Mouse (Mus musculus) neural tube, embryonic 10.5 days (tissue): ENCODE measurements at regions not wholly inside any gene's neighbourhood (a gene's known extent, or its start where the extent isn't known, plus 50 kb on each side); places are given as distances from the start of the nearest gene placed in this dataset.

Source experiments
- DNase-seq: peaks from one replicate; pipeline ENCODE4 v3.0.0-alpha.2; 2017; ENCODE audit warnings: low spot score; ENCODE audit errors: extremely low spot score

DNA sequence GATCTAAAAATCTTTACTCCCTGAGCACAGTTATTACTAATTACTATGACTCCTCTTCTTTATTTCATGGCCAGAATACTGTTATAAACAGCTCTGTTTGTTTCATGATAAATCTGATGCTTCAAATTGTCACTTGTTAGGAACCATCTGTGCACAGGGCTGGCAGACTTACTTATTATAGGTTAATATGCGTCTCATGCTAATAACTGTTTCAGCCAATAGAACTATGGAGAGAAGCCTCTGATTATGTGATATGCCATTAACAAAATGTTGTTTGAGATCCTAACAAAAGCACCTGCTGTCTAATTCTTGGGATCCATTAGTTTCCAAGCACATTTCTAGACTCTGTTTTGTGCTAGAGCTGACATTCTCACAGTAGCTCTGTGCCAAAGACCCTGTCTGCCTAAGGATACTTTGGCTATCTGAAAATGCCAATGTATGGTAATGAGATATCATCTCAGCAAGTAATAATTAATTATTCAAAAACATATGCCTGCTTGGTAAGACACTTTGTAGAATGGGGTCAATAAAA lies 318.1 kb downstream of the Grb14 start:
- DNase-seq = no peak

DNA sequence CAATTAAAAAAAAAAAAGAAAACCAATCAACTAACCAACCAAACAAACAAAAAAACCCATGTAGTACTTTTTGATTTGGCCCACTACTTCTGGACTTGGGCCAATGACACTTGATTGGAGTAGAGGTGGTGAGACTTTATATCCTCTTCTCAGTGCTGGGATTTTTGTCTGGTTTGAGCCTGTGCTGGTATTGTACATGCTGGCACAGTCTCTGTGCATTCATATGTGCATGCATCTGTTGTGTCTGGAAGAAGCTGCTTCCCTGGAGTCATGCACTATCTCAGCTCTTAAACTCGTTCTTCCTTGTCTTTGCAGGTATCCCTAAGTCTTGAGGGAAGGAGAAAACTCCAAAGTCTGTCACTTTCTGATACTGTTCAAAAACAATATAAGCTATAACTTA lies 328.8 kb downstream of the Grb14 start:
- DNase-seq = no peak

DNA sequence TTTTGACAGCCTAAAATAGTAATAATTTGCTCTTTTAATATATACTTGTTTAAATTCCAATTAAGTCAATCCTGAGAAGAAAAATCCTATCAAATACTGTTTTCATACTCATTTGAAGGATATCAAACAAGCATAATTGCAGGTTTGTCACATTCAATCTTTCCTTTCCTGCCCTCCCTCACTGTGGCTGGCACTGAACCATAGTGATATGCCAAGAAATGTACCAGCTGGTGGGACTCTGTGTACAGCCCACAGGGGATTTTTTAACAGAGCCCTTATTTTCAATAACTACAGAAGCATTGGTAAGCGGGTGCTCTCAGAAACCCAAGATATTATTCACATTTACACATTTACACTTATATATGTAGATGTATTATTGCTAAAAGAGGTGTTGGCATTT lies 333.3 kb downstream of the Grb14 start:
- DNase-seq = no peak

DNA sequence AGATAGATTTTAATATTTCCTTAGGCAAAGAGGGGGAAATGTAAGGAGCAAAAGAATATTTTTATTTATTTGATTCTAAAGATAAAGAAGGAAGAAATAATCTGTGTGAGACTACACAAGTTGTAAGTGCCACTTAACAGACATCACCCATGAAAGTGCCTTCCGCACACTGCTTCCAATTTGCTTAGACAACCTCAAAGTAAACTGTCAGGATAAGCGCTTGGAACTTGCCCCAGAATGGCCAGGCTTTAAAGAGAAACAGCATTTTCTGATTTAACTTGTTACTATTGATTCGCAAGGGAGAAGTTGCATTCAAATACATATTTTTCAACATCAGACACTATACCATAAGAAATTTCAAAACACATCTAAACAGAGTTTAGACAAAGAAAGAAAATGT lies 333.8 kb downstream of the Grb14 start:
- DNase-seq = no peak

GRCm38 (mm10) chr2:64686781-64687180 lies 338.0 kb downstream of the Grb14 start:
- DNase-seq = no peak

- DNase-seq = no peak
Observed at GRCm38 (mm10) chr2:64649614-64650013, 375.2 kb downstream of the Grb14 start.

DNA sequence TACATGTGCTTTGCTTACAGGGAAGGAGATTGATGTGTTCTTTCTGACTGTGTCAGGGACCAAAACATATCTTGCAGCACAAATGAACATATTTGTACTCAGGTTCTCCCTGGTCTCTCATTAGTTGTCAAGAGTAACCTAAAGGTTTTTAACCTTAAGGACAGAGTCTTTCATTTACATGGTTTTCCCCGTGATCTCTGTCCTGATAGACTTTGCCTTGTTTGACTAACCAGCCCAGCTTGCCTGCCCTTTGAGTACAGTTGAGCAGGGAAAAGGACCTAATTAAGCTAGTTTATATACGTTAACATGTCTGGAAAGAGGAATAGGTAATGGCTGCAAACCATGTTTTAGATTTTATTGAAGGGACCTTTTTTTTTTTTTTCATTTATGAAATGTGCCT lies 407.9 kb downstream of the Grb14 start:
- no peak for DNase-seq

DNA sequence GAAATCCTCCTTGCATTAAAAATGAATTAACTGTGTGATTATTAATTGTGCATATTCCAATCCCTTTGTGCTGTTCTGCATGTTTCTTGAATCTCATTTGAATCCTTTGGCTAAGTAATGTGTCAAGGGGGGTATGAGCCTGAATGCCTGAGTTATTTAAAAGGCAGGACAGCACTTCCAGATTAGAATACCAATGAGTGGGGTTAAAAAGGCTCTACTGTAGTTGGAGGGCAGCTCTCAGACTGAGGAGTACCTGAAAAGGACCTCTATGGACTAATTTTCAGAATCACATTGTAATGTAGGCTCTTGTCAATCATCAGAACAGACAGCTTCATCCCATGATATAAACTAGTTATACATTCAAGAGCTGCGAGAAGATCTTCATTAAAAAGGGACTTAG lies 417.9 kb downstream of the Grb14 start:
- no peak for DNase-seq

GRCm38 (mm10) chr2:64582258-64582657 lies 442.5 kb downstream of the Grb14 start:
- no peak for DNase-seq

GRCm38 (mm10) chr2:64536032-64536431 lies 438.2 kb upstream of the Fign start:
- no peak for DNase-seq

GRCm38 (mm10) chr2:64535351-64535851 lies 437.6 kb upstream of the Fign start:
- no peak for DNase-seq

DNA sequence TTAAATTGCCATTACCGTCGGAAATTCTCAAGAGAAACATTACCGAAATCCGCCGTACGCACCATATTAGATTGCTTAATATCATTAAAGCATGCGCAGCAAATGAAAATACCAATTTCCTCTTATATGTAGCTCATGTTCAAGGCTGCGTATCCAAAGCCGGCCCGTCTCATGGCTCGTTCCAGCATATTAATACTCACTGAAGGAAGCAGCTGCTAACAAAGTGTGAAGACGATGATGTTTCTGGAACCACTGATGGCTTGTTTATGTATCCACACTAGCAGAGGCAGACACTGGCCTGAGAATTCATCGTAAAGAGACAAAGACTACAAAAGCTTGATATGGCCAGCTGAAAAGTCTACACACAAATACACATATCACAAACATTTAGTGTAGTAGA lies 437.0 kb upstream of the Fign start:
- DNase-seq = no peak

- DNase-seq = no peak
Observed at GRCm38 (mm10) chr2:64534344-64534743, 436.5 kb upstream of the Fign start.

- no peak for DNase-seq
Observed at GRCm38 (mm10) chr2:64522722-64523121, 424.9 kb upstream of the Fign start.

DNA sequence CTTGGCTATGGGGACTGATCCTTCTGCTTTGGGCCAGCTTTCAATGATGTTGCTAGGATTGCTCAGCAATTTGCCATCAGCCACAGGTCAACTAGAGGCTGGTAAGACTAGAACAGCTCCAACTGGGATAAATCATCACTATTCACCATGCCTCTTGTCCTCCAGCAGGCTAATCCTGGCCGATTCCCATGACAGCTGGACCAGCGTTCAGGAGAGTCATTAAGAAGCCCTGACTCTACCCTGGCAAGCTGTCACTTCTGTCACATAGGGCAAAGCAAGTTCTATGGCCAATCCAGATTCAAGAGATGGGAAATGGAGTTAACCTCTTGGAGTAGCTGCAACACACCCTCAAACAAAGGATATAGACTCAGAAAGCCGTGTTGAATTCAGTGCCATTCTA lies 424.4 kb upstream of the Fign start:
- no peak for DNase-seq

- DNase-seq = no peak
Observed at GRCm38 (mm10) chr2:64495725-64496124, 397.9 kb upstream of the Fign start.

GRCm38 (mm10) chr2:64466412-64466970 lies 368.7 kb upstream of the Fign start:
- DNase-seq = no peak

DNA sequence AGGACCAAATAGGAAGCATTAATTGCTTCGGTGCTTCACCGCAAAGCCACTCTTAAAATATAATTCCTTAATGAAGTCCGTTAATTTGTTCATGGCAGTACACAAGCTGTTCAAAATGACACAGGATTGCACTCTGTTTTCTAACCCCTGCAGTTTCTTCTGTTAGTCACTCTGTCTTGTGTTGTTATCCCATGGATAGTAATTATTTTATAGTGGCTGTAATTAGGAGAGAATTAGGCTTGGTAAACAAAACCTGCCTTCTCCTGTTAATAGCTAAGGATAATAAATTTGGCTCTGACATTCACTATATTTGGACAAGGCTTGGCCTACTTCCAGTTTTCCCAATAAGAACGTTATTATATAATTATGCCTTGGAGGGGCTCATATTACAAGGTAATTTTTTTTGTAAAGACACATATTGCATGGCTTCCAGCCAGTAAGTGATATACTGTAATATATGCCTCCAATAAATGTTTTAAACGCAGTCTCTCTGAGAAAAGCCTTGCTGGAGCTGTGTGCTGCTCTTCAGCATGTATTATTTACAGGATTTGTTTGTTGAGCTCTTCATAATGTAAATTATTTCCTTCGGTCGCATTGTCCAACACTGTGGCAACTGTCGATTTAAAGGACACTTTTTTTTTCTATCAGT lies 364.8 kb upstream of the Fign start:
- DNase-seq = no peak

DNA sequence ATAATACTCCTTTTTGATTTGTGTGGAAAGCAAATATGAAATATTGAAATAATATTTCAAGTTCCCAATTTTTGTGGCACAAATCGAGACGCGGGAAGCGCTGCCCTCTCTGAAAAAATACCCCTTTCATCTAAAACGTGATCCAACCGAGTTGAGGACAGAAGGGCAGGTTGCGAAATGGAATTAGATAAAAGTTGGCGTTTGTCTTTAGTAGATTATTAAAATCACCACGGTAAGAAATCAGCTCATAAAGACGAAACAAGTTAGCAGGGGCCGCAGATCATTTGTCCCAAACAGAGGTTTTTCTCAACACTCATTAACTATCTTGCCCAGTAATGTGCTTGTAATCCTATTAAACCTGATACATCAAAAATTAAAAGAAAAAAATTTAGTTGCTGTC lies 364.2 kb upstream of the Fign start:
- DNase-seq = no peak

- DNase-seq = no peak
Observed at GRCm38 (mm10) chr2:64461636-64462035, 363.8 kb upstream of the Fign start.

- DNase-seq = peak; percentile 49
Observed at GRCm38 (mm10) chr2:64458171-64458570, 360.3 kb upstream of the Fign start.

DNA sequence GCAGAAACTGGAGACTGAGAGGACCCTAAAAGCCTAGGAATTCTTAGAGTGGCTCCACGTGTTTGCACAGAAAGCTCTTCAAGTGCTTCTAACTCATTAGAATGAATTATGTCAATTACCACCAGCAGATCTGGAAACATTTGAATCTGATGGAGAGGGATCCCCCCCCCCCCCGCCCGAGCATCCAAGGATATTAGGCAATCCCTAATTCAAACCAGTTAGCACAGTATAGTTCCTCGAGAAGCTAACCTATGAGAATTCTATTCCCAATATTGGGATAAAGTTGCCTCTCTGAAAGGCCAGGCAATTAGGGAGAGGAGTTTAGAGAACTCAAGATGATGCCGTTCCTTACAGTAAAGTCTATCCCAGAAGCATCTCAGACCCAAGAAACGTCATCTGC lies 354.9 kb upstream of the Fign start:
- no peak for DNase-seq
